Mouse (Mus musculus) liver, adult 2 months (tissue): ENCODE data around the gene Hsph1. TPM values are rescaled to one million over a fixed set of nuclear protein-coding genes. Genes with fewer than 3 reads are reported as not detected.

Experiments
- DNase-seq: peaks from one replicate; pipeline ENCODE4 v3.0.0-alpha.2; 2011; ENCODE audit warnings: low read depth, low spot score; ENCODE audit errors: extremely low read depth
- H3K27ac ChIP-seq: fragments of 200-500 bp; replicated peaks from 2 replicates; pipeline ENCODE4 v1.5.1; 2012; ENCODE audit warnings: low read depth, mild to moderate bottlenecking, control low read depth, inconsistent platforms, low read length; ENCODE audit not compliant: insufficient read depth
- H3K27me3 ChIP-seq: fragments of 200-500 bp; 2 replicates; pipeline ENCODE4 v1.6.1; 2012; ENCODE audit warnings: mild to moderate bottlenecking, moderate library complexity, low read length, inconsistent platforms; ENCODE audit not compliant: control insufficient read depth, insufficient read depth
- H3K36me3 ChIP-seq: fragments of 200-500 bp; 2 replicates; pipeline ENCODE4 v1.6.1; 2012; ENCODE audit warnings: low read length, inconsistent platforms; ENCODE audit not compliant: control insufficient read depth, insufficient read depth
- H3K4me1 ChIP-seq: fragments of 200-500 bp; 2 replicates; pipeline ENCODE4 v1.6.1; 2011; ENCODE audit warnings: low read length; ENCODE audit not compliant: control insufficient read depth, insufficient read depth
- H3K4me3 ChIP-seq: fragments of 200-500 bp; 2 replicates; pipeline ENCODE4 v1.5.1; 2011; ENCODE audit warnings: low read depth, mild to moderate bottlenecking, control low read depth, low read length, moderate library complexity; ENCODE audit not compliant: insufficient read depth
- H3K79me2 ChIP-seq: fragments of 200-500 bp; 2 replicates; pipeline ENCODE4 v1.6.1; 2012; ENCODE audit warnings: inconsistent platforms, mild to moderate bottlenecking, low read length, moderate library complexity; ENCODE audit not compliant: control insufficient read depth, insufficient read depth
- H3K9ac ChIP-seq: fragments of 200-500 bp; 2 replicates; pipeline ENCODE4 v1.6.1; 2012; ENCODE audit warnings: low read depth, mild to moderate bottlenecking, control low read depth, inconsistent platforms, low read length
- CTCF ChIP-seq: fragments of 200-500 bp; IDR thresholded peaks from 2 replicates; pipeline ENCODE4 v1.5.1; 2011; ENCODE audit warnings: low read depth, low read length, control low read depth
- POLR2A ChIP-seq: fragments of 200-500 bp; IDR thresholded peaks from 2 replicates; pipeline ENCODE4 v1.6.1; 2011; ENCODE audit warnings: low read length, control low read depth; ENCODE audit not compliant: insufficient read depth; ENCODE audit errors: extremely low read depth
- whole genome bisulfite sequencing: fragments of 180-500 bp; shearing (Covaris S2); methylation state at CpG from one replicate; pipeline ENCODE4 v1.1.7; 2018; 5-methylcytosine and 5-hydroxymethylcytosine counted together
- polyA plus RNA-seq: library from polyadenylated mRNA; depleted of rRNA; stranded (reverse); fragments of >200 nt; gene quantifications from 2 replicates; pipeline ENCODE4 v1.2.3, GENCODE M21; 2012
- total RNA-seq: library from RNA; depleted of rRNA; stranded (reverse); fragments of >200 nt; gene quantifications from 2 replicates; pipeline ENCODE4 v1.2.3, GENCODE M21; 2014

Gene Hsph1
- total and polyA plus RNA-seq, 2 experiments, result 9.7 to 17.2 TPM

DNA sequence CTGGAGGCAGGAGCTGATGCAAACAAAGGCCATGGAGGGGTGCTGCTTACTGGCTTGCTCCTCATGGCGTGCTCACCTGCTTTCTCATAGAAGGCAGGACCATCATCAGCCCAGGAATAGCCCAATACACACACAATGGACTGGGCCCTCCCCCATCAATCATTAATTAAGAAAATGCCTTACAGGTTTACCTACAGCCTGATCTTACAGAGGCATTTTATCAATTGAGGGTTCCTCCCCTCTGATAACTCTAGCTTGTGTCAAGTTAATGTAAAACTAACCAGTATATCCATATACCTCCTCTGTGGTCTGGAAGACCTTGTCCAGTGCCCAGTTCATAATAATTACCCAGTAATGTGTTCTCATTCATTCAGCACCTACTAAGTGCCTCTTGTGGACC is 50.9 kb downstream of the Hsph1 start:
- DNase-seq, result no peak
- Histone ChIP-seq H3K4me3 (no peak overlapping the region), H3K27ac (no peak overlapping the region), H3K4me1 (no peaks in the 10 kb centered on the region), H3K27me3 (no peaks in the 10 kb centered on the region), H3K79me2 (no peaks in the 10 kb centered on the region), H3K36me3 (no peaks in the 10 kb centered on the region), H3K9ac (no peak overlapping the region)
- TF ChIP-seq POLR2A, result no peak
- TF ChIP-seq CTCF, result no peak
- WGBS, result 88% methylated on average over 1 of the region's 1 CpGs

- WGBS, result 62% methylated on average over 8 of the region's 8 CpGs
- DNase-seq, result no peak
- no peaks in the 10 kb centered on the region for H3K36me3 ChIP-seq
- H3K4me1 ChIP-seq, result no peaks in the 10 kb centered on the region
- TF ChIP-seq CTCF (no peak), POLR2A (no peak)
- H3K9ac ChIP-seq, result no peak overlapping the region
- no peak overlapping the region for H3K4me3 ChIP-seq
- no peak overlapping the region for H3K27ac ChIP-seq
- no peaks in the 10 kb centered on the region for H3K27me3 ChIP-seq
- H3K79me2 ChIP-seq, result no peaks in the 10 kb centered on the region
These were observed 52.0 kb downstream of the Hsph1 start for GRCm38 (mm10) chr5:149584154-149584655.

DNA sequence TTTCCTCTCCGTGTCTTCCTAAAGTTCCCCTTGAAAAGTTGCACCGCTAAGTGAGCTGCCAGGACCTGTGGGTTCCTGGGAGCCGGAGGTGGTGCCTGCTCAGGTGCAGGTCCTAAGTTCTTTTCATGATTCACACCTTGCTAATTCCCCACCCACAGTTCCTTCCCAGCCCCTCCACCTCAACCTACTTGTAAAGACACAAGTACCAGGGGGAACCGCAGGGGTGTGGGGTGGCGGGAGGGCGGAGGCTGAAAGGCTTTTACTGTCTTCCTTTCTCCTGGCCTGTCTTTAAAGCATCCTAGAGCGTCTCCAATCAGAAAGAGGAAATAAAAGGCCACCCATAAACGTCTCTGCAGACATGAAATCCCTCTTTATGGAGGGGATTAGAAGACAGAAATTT is 52.7 kb downstream of the Hsph1 start:
- Histone ChIP-seq H3K36me3 (no peaks in the 10 kb centered on the region), H3K27me3 (no peaks in the 10 kb centered on the region), H3K27ac (no peak overlapping the region), H3K4me1 (no peaks in the 10 kb centered on the region), H3K9ac (no peak overlapping the region), H3K4me3 (no peak overlapping the region), H3K79me2 (no peaks in the 10 kb centered on the region)
- no peak for DNase-seq
- 48% methylated on average over 8 of the region's 8 CpGs for WGBS
- TF ChIP-seq CTCF, result no peak
- TF ChIP-seq POLR2A, result no peak

- TF ChIP-seq CTCF, result no peak
- no peak for TF ChIP-seq POLR2A
- Histone ChIP-seq H3K4me1 (no peaks in the 10 kb centered on the region), H3K27me3 (no peaks in the 10 kb centered on the region), H3K79me2 (no peaks in the 10 kb centered on the region), H3K27ac (no peak overlapping the region), H3K4me3 (no peak overlapping the region), H3K36me3 (no peaks in the 10 kb centered on the region), H3K9ac (no peak overlapping the region)
- DNase-seq, result no peak
- 76% methylated on average over 5 of the region's 5 CpGs for WGBS
These were observed 53.4 kb downstream of the Hsph1 start for GRCm38 (mm10) chr5:149582642-149583262.

GRCm38 (mm10) chr5:149577449-149577848 is 58.7 kb downstream of the Hsph1 start:
- Histone ChIP-seq H3K36me3 (no peaks in the 10 kb centered on the region), H3K9ac (no peak overlapping the region), H3K27ac (no peak overlapping the region), H3K79me2 (no peaks in the 10 kb centered on the region), H3K4me3 (no peak overlapping the region), H3K4me1 (no peaks in the 10 kb centered on the region), H3K27me3 (no peaks in the 10 kb centered on the region)
- TF ChIP-seq CTCF (no peak), POLR2A (no peak)
- no peak for DNase-seq
- 34% methylated on average over 10 of the region's 10 CpGs for WGBS

GRCm38 (mm10) chr5:149576977-149577376 is 59.2 kb downstream of the Hsph1 start:
- Histone ChIP-seq H3K36me3 (no peaks in the 10 kb centered on the region), H3K27ac (no peak overlapping the region), H3K9ac (no peak overlapping the region), H3K27me3 (no peaks in the 10 kb centered on the region), H3K4me3 (no peak overlapping the region), H3K79me2 (no peaks in the 10 kb centered on the region), H3K4me1 (no peaks in the 10 kb centered on the region)
- TF ChIP-seq CTCF, result no peak
- TF ChIP-seq POLR2A, result no peak
- WGBS, result 37% methylated on average over 10 of the region's 10 CpGs
- no peak for DNase-seq
